Mouse (Mus musculus): ENCODE measurements around the gene Ggt6.
"Not testable (repeated sequence)": the region's sequence is repeated elsewhere in the genome, so short reads cannot be mapped to it uniquely, and the experiment has no call there.

The Ggt6 gene

GRCm38 (mm10) chr11:72411093-72411921 is 24.0 kb upstream of the Ggt6 start, which contains the start of gene Smtnl2:
Smtnl2 (minus strand) TSS chr11:72411713.
- peak; percentile 93 to 97 for DNase-seq

- no peak for DNase-seq
These were observed 23.4 kb upstream of the Ggt6 start for GRCm38 (mm10) chr11:72411945-72412344.

- peak; percentile 45 to 74 for DNase-seq
These were observed 22.3 kb upstream of the Ggt6 start for GRCm38 (mm10) chr11:72413016-72413415.

- peak in 1 of 2 experiments; percentile 31 for DNase-seq
These were observed 21.6 kb upstream of the Ggt6 start for GRCm38 (mm10) chr11:72413601-72414190.

- DNase-seq: no peak
These were observed 20.2 kb upstream of the Ggt6 start for GRCm38 (mm10) chr11:72415155-72415554.

GRCm38 (mm10) chr11:72416666-72417065 is 18.7 kb upstream of the Ggt6 start:
- peak in 1 of 2 experiments; percentile 41 for DNase-seq

- DNase-seq: peak in 1 of 2 experiments; percentile 18
These were observed 17.9 kb upstream of the Ggt6 start for GRCm38 (mm10) chr11:72417376-72417775.

GRCm38 (mm10) chr11:72418227-72418626 is 17.1 kb upstream of the Ggt6 start:
- no peak for DNase-seq

- DNase-seq: no peak
These were observed 16.3 kb upstream of the Ggt6 start for GRCm38 (mm10) chr11:72419006-72419405.

GRCm38 (mm10) chr11:72420460-72421122 is 14.7 kb upstream of the Ggt6 start:
- no peak for DNase-seq

GRCm38 (mm10) chr11:72421518-72422278 is 13.6 kb upstream of the Ggt6 start:
- DNase-seq: no peak

- DNase-seq: no peak
These were observed 11.6 kb upstream of the Ggt6 start for GRCm38 (mm10) chr11:72423686-72424085.

GRCm38 (mm10) chr11:72425201-72425600 is 10.1 kb upstream of the Ggt6 start:
- no peak for DNase-seq

GRCm38 (mm10) chr11:72426884-72427283 is 8.4 kb upstream of the Ggt6 start:
- no peak for DNase-seq

GRCm38 (mm10) chr11:72428694-72429093 is 6.6 kb upstream of the Ggt6 start:
- DNase-seq: peak; percentile 82 to 89

GRCm38 (mm10) chr11:72429288-72429690 is 6.0 kb upstream of the Ggt6 start:
- DNase-seq: peak; percentile 77 to 88

- DNase-seq: not testable (repeated sequence)
These were observed 4.8 kb upstream of the Ggt6 start for GRCm38 (mm10) chr11:72430311-72431068.

GRCm38 (mm10) chr11:72435694-72436045 is 344 bp downstream of the Ggt6 start:
- DNase-seq: peak in 1 of 2 experiments; percentile 65

- DNase-seq: peak in 1 of 2 experiments; percentile 70
These were observed 945 bp downstream of the Ggt6 start for GRCm38 (mm10) chr11:72436271-72436670.

GRCm38 (mm10) chr11:72436756-72437650 is 1.7 kb downstream of the Ggt6 start:
- no peak for DNase-seq

GRCm38 (mm10) chr11:72438411-72438810 is 3.1 kb downstream of the Ggt6 start:
- no peak for DNase-seq

Data from lung, postnatal 4 days (tissue).